Mouse (Mus musculus) hematopoietic stem cell, adult 5-6 weeks (primary cell): ENCODE data around the gene Tpm1. TPM values are rescaled to one million over a fixed set of nuclear protein-coding genes. Genes with fewer than 3 reads are reported as not detected.

ENCODE experiments used
- ATAC-seq, 2 experiments: fragments of 125-278 bp in 1 of 2; replicated peaks in 1 of 2; 2 replicates each; pipeline ENCODE4 v1.8.0; 2016 to 2017; ENCODE audit warnings: inconsistent platforms in 2 of 2, mild to moderate bottlenecking in 2 of 2, moderate number of reproducible peaks in 2 of 2, low read depth in 1 of 2, moderate TSS enrichment in 1 of 2; ENCODE audit not compliant: low FRiP score in 2 of 2, poor library complexity in 2 of 2, severe bottlenecking in 2 of 2, insufficient read depth in 1 of 2, low TSS enrichment in 1 of 2
- total RNA-seq: library from RNA; stranded (forward); fragments of 172-1452, 232-1000 nt; gene quantifications from 2 replicates; pipeline ENCODE4 v1.2.3, GENCODE M21; 2017

Tpm1 gene
- total RNA-seq, 1 experiment from 2014 or later, result 91.2 TPM

DNA sequence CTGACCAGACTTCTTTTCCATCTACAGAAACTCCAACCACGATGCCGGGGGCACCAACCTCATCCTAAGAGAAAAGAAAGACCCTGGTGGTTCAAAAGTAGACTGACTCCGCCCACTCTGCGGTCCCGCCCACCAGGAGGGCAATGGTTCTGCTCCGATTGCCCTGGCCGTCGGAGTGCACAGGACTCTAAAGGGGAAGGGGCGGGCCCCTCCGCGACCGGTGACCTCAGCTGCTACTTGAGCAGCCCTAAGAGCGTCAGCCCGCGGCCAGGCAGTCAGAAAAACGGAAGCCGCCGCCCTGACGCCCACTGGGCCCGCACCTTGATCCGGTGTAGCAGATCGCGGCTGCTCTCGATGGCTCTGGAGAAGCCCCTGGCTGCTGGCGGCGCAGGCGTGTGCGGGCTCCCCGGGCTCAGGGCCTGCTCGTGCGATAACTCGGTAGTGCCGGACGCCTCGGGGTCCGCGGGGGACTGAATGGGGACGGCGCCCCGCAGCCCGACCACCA, 74.4 kb downstream of the Tpm1 start:
- peak; percentile 98 for ATAC-seq

Other genes starting within 250 kb of the Tpm1 start
- gene Aph1c, start 214.7 kb downstream of the Tpm1 start, total RNA-seq, result 1.4 and 5.5 TPM in 2 replicates
- 99.3 and 118 TPM in 2 replicates for gene Rab8b, start 129.7 kb downstream of the Tpm1 start, total RNA-seq
- gene Rps27l, start 103.3 kb downstream of the Tpm1 start, total RNA-seq, result 82.7 and 100 TPM in 2 replicates
- gene Lactb, start 73.9 kb downstream of the Tpm1 start, total RNA-seq, result 17.9 and 23.8 TPM in 2 replicates